Mouse (Mus musculus): ENCODE measurements around the gene Btd. TPM values are rescaled to one million over a fixed set of nuclear protein-coding genes. Genes with fewer than 3 reads are reported as not detected.

The Btd gene
- polyA plus RNA-seq, 1 experiment = 7.0 TPM

DNA sequence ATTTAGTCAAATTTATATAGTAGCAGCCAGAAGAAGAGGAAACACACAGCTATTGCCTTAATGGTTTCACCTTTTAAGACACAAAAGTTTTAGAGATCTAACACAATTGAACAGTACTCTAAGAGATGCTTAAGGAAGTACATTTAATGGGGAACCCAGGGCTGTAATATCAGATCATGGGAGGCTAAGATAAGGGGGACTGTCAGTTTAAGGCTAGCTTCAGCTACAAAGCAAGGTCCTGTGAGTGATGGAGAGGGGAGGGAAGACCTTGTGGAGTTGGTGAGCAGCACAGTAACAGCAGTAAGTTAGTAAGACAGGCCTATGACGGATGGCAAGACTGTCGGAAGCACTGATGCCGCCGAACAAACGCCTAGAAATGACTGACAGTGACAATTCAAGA is 76.5 kb downstream of the Btd start:
- H3K4me1 ChIP-seq (ENCODE audit: control insufficient read depth, insufficient read depth, low read length) = no peaks in the 10 kb centered on the region
- peaks cover 25% of the 10 kb centered on the region for H3K36me3 ChIP-seq (ENCODE audit: control insufficient read depth, insufficient read depth, low read length, poor library complexity, severe bottlenecking)
- no peaks in the 10 kb centered on the region for H3K9me3 ChIP-seq (replicated peaks; ENCODE audit: control insufficient read depth, insufficient read depth, low read length, poor library complexity, severe bottlenecking)
- H3K27me3 ChIP-seq (ENCODE audit: control insufficient read depth, insufficient read depth, low read length, poor library complexity, severe bottlenecking) = no peaks in the 10 kb centered on the region
- TF ChIP-seq POLR2A (IDR thresholded peaks at IDR 0.05; ENCODE audit: insufficient read depth, low read length) = no peak
- TF ChIP-seq EP300 (IDR thresholded peaks at IDR 0.05; ENCODE audit: insufficient read depth, low read depth, low read length) = no peak
- TF ChIP-seq CTCF (IDR thresholded peaks at IDR 0.05; ENCODE audit: low read depth, low read length) = no peak
- no peak overlapping the region for H3K9ac ChIP-seq (ENCODE audit: low read depth, poor library complexity, severe bottlenecking)
- no peak overlapping the region for H3K27ac ChIP-seq (ENCODE audit: insufficient read depth, low read length)
- H3K4me3 ChIP-seq (ENCODE audit: low read depth, low read length) = no peak overlapping the region

Other genes with a start within 250 kb of the Btd start
- 8.6 TPM in 2 replicates for gene Sh3bp5, start 204.9 kb upstream of the Btd start, polyA plus RNA-seq (2011; ENCODE audit: insufficient read depth, insufficient read length, low read depth, missing spikeins)
- gene Eaf1, start 146.6 kb upstream of the Btd start, polyA plus RNA-seq (2011; ENCODE audit: insufficient read depth, insufficient read length, low read depth, missing spikeins) = 42.5 and 46.1 TPM in 2 replicates
- gene Mettl6, start 146.0 kb upstream of the Btd start, polyA plus RNA-seq (2011; ENCODE audit: insufficient read depth, insufficient read length, low read depth, missing spikeins) = 82.0 and 93.4 TPM in 2 replicates
- gene Colq, start 49.7 kb upstream of the Btd start, polyA plus RNA-seq (2011; ENCODE audit: insufficient read depth, insufficient read length, low read depth, missing spikeins) = not detected in 2 replicates
- not detected in 2 replicates for gene Gm49387, start 150 bp upstream of the Btd start, polyA plus RNA-seq (2011; ENCODE audit: insufficient read depth, insufficient read length, low read depth, missing spikeins)
- 20.9 and 26.0 TPM in 2 replicates for gene Hacl1, start 258 bp downstream of the Btd start, polyA plus RNA-seq (2011; ENCODE audit: insufficient read depth, insufficient read length, low read depth, missing spikeins)
- gene Ankrd28, start 189.6 kb downstream of the Btd start, polyA plus RNA-seq (2011; ENCODE audit: insufficient read depth, insufficient read length, low read depth, missing spikeins) = 83.6 and 104 TPM in 2 replicates